Mouse (Mus musculus): Measurements from ENCODE around the gene Gm8947.
"Not testable (repeated sequence)": the region's sequence is repeated elsewhere in the genome, so short reads cannot be mapped to it uniquely, and the experiment has no call there.

The Gm8947 gene

DNA sequence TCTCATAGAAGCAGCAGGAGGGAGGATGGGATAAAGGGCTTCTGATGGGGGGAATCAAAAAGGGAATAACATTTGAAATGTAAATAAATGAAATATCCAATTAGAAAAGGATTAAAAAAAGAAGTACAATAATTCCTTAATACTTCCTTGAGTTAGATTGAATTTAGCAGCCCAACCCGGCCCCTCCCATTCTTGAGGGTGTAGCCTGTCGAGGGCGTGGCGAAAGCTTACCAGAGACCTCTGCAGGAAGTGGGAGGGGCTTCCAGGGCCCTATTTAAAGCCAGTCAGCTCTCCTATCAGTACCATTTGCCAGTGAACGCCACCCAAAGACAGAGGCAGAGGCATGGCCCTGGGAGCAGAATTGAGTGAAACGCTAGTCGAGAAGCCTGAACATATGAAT is at the start of gene Gm8947:
Gene Gm8947 (plus strand): TSS at position 302 of the 400 bp plus-strand sequence.
- not testable (repeated sequence) for DNase-seq (ENCODE audit: extremely low spot score)

DNA sequence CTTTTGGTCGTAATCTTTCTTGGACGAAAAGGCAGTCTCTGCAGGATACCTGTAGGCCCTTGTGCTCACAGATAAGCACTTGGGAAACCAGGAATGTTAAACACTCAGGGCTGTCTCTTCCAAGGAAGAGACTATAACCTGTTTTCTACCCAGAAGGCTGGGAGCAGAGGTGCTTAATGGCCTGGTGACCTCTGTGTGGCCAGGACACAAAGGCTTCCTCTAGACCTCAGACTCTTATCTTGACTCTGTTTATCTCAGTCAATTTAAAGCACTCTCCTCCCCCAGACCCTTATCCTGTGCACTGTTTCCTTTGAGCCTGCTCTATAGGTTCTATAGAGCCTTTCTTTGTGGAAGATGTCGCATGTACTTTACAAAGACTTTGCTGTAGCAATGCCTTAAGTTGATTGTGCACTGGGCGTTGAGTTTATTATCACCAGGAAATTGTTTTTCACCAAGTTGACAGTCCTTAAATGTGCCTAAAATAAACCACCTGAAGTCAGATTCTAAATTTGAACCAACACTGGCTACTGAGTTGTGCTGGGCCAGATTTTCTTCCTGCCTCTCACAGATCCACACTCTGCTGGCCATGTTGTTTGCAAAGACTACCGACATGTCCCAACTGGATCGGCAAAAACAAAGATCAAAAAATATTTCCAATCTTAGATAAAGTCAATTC is 47.6 kb upstream of the Gm8947 start:
- DNase-seq (ENCODE audit: extremely low spot score): no peak

DNA sequence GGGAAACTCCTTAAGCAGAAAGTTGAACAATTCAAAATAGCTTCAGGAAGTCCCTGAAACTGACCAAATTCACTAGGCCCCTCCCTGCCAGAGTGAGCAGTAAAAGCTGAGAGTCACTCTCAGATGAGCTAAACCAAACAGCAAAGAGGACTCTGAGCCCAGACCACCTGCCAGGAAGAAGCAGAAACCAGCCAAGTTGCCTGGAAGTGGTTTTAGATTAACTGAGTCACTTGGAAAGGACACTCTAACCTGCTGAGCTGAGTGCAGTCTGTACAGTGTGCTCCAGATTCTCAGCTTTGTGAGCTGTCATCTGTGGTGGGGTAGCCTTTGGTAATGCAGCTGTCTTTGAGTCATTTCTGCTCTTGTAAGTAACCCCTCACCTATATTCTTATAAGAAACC is 44.4 kb upstream of the Gm8947 start:
- DNase-seq (ENCODE audit: extremely low spot score): no peak

DNA sequence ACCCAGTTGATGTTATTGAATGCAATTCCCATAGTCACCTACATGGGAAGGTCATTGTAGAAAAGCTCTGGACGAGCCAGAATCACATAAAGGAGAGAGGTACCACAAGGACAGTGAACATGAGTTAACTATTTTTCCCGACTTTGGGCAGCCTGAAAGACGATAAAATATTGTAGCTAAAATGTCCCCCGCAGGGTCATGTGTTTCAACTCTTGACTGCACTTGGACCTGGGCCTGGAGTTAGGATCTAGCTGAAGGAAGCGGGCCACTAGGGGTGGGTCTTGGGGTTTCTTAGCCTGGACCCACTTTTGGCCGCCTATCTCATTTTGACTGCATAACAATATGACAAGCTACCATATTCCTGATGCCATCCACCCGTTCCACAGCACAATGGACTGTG is 42.0 kb upstream of the Gm8947 start:
- no peak for DNase-seq (ENCODE audit: extremely low spot score)

DNA sequence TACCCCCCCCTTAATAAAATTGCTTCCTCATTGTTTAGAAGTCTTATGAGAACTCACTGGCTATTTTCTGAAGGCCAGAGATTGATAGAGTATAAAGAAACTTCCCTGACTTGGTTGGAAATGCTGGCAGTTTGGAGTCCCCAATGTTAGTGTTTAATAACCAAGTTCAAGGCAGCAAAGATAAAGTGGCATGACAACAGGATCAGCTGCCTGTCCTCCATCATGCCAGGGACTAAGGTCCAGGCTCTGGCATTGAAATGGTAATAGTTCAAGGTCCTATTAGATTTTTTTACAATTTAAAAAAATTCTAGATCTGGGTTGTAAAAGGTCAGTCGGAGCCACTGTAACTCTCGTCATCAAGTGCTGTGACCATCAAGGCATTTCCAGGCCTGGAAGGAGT is 41.1 kb upstream of the Gm8947 start:
- DNase-seq (ENCODE audit: extremely low spot score): no peak

DNA sequence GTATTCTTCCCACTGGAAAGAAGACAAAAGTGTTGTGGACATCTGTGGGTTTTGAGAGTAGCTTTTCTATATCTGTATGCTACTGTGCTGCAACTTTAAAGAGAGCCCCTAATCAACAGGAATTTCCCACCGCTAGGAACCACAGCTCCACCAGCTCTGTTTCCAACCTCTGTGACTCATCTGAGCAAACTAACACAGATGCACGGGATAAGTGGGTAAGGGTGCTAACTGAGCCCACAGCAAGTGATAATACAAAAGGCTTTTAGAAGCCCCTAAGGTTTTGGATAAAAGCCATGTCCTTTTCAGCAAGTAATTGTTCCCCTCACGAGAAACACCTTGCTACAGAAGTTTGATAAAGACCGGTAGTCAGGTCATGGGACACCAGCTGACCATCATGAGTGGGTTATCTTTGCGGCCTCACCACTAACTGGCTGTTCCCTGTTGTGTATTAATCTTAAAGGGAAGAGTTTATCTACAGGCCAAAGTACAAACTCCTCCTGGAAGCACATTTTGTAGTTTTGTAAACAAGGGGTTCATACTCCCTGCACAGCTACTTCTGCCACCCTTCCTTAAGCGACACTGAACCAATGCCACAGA is 39.0 kb upstream of the Gm8947 start:
- DNase-seq (ENCODE audit: extremely low spot score): no peak

DNA sequence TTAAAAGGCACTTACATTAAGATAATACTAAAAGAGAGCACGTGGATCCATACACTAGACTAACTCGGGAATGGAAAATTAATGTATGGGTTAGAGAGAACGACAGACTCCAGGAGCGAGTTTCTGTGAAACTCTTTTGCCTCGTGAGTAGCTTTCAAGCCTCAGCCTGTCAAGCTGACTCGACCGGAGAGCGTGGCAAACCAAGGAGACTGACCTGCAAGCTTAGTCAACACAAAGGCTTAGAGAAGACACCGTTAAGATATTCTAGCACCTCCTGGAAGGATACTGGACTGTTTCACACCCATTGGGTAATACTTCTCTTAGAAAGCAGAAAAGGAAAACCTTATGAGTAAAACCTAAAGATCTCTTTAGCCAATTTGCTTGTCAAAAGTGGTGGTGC is 38.0 kb upstream of the Gm8947 start:
- not testable (repeated sequence) for DNase-seq (ENCODE audit: extremely low spot score)

DNA sequence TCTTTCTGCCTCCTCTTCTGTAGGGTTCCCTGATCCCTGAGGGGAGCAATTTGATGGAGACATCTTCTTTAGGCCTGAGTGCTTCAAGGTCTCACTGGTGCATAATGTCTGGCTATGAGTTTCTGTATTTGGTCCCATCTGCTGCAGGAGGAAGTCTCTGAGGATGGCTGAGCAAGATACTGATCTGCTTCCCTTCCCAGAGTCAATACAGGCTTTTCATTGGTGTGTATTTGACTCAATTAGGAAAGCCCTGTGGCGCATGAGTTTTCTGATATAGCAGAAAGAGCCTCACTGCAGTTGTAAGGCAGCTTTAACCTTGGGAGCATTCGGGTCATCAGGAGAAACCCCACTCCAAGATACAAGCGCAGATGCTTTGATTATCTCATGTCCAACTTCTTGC is 36.0 kb upstream of the Gm8947 start:
- DNase-seq (ENCODE audit: extremely low spot score): no peak

DNA sequence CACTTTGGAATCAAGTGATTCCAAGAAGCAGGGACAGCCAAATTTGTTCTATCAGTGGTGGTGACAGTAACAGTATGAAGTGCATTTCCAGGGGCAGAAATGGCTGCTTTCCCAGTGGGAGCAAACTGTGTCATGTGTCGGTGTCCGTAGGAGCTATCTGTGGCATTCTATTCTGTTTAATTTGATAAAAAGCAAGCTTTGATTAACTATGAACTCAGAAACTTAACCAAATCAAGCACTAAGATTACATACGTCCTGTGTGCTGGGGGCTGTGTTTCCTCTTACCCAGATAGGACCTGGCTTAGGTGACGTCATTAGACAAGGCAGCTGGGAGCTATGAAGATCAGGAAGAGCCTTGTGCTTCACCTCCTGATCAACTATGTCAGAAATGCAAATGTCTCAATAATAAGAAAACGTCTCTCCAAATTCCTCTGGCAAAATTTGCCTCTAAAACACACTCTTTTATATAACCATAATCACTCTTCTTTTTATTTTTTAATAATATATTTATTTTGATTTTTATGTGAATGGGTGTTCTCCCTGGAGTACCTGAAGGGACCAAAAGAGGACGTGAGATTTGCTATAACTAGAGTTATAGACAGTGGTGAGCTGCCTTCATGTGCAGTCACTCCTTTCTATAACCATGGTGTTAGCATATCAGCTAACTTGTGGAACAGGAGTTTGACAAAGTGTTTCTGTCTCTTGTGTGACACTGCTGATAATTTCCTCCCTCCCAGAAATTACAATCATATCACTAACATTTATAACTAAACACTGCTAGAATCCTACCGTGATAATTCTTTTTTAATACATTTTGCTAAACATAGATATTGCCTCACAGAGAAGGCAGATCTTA is 35.2 kb upstream of the Gm8947 start:
- no peak for DNase-seq (ENCODE audit: extremely low spot score)

DNA sequence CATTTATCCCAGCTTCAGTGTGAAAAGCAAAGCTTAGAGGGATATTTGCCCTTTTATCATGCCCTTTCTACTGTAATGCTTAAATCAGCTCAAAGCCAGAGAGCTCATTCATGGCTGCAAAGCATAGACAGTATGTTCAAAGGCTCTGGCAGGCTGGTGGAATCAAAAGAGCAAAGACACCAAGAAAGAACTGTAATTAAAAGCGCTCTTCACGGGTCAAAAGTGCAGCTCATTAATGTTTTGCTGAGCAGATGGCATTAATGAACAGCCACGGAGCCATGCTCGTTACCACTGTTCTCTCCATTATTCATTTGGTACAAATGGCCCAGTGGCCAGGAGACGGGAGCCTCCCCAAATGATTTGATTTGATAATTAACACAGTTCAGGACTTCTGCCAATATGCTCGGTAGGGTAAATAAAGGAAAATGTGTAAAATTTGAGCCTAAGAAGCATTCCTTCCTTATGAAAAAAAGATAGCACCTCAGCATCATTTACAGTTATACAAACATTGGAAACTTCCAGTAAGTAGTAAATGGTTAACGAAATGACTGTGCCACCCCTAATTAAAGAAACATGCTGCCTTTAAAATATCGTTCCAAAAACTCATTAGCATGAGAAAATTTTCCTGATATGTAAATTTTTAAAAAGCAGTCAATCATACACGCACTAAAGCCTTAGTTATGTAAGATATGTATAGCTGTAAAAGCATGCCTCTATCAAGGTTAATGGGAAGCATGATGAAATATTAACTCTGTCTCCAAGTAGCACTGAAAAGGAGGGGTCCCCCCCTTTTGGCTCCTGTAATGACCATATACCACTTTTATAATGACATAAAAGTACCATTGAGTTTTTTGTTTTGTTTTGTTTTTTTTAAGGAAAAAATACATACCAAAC is 34.0 kb upstream of the Gm8947 start:
- no peak for DNase-seq (ENCODE audit: extremely low spot score)

DNA sequence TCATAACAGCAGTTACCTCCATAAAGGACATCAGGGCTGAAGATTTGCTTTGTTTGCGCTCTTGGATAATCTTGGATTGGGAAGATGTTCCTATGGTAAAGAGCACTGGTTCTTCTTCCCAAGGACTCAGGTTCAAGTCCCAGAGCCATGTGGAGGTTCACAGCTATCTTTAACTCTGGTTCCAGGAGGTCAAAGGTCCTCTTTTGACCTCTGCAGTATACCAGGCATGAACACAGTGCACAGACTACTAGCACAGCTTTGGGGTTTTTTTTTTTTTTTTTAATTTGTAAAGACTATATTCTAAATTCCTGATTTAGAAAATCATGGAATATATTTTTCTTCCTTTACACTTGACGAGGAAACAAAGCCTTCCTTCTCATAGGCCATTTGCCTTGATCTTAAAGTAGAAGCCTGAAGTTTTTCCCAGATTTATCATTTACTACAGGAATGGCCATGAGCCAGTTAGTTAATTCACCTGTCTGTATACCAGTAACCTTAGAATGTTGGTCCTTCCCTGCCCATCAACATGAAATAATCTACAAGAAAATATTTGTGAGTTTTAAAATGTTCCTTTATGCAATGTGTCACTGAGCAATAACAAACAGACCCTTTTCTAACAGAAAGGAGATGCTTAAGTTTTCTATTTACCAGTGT is 33.2 kb upstream of the Gm8947 start:
- no peak for DNase-seq (ENCODE audit: extremely low spot score)

DNA sequence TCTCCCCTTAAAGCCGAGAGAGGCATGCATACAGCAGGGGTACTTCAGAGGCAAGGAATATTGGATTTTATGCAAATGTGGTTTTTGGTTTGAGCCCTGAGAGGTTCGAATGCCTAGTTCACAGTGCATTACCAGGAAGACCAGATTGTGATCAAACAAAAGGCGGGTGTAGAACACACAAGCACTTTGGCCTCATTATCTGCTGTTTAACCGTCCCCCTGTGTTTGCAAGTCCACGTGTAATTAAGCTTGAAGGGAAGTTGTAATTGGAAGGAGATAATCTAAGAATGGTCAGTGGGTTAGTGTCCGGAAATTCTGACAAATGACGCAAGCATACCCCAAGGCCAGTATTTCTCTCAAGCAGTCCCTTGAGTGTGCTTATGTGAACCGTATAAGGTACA is 26.1 kb upstream of the Gm8947 start:
- no peak for DNase-seq (ENCODE audit: extremely low spot score)

DNA sequence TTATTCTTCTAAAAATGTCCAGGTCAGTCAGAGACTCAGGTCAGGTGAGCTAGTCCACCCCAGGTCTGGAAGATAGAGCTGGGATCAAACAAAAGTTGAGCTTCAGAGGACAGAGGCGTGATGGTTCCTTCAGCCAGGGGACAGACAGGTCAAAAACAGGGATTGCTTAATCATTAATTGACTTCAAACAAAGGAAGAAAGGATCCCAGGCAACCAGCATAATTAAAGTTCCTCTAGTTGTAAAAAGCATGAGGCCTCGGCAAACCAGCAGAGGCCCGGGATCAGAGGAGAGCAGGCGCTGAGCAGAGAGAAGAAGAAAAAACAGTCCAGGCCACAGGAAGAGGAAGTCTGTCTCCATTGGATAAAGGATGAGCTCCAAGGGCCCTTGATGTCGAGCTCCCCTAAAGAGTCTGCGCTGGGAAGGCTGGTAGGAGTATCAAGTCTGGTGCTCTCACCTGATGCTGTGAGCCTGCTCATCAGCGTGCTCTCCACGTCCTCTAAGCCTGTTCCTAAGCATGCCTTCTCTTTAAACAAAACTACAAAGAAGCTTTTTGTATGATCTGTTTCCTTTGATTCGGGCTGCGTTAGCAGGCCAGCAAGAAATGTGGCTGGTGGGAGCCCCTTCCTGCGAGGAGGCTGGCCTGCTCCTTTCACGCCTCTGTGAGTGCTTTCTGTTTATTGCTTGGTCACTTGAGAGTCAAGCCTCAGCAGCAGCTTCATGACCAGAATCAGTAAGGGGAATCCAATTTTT is 24.7 kb upstream of the Gm8947 start:
- peak; percentile 33 for DNase-seq (ENCODE audit: extremely low spot score)

DNA sequence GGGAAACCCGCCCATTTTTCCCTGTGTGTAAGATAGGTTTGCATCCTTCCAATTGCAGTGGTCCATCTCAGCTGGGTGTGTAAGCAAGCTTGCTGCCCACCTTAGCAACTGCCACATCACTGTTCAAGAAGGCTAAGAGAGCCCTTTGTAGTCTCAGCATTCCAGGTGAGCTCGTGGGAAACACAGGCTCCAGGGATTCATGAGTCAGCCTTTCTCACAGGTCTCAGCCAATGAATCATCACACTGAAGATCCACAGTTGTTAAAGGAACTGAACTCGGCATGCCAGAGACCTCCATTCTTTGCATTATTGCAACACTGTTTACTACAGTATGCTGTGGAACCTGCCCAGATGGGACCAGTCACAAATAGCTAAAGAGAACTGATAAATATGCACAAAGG is 23.5 kb upstream of the Gm8947 start:
- no peak for DNase-seq (ENCODE audit: extremely low spot score)

DNA sequence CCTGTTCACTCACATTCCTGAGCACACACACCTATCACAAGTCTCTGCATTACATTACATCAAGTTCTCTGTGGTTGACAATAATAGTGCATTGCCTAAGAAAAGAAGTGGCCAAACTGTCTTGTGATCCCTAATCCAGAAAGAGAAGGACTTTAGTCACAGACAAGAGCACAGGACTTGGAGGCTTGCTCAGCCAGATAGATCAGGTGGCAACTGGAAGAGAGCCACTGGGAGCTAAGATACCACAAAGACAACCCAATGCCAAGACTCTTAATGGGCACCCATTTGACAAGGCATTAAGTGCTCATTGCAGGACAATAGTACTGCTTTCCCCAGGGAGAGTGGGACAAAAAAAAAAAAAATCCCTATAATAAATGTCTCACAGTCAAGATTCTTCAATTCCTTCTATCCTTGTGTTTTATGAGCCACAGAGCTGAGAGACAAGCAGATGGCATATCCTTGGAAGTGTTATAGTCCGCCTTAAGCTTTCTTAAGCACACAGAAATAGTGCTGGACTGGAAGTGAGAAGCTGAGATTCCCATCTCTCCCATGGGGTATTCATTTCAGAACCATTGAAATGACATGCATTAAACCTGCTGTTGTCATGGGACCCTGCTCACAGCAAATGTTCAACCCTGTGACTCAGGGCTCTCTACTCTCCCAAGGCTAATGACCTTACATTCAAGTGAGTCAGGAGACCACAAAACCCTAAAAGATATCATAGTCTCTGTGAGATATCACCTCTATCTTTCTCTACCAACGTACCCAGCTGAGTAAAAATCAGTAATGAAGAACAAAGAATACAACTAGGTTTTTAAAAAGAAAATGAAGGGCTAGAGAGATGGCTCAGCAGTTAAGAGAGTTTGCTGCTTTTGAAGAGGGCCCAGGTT is 20.4 kb upstream of the Gm8947 start:
- DNase-seq (ENCODE audit: extremely low spot score): no peak

DNA sequence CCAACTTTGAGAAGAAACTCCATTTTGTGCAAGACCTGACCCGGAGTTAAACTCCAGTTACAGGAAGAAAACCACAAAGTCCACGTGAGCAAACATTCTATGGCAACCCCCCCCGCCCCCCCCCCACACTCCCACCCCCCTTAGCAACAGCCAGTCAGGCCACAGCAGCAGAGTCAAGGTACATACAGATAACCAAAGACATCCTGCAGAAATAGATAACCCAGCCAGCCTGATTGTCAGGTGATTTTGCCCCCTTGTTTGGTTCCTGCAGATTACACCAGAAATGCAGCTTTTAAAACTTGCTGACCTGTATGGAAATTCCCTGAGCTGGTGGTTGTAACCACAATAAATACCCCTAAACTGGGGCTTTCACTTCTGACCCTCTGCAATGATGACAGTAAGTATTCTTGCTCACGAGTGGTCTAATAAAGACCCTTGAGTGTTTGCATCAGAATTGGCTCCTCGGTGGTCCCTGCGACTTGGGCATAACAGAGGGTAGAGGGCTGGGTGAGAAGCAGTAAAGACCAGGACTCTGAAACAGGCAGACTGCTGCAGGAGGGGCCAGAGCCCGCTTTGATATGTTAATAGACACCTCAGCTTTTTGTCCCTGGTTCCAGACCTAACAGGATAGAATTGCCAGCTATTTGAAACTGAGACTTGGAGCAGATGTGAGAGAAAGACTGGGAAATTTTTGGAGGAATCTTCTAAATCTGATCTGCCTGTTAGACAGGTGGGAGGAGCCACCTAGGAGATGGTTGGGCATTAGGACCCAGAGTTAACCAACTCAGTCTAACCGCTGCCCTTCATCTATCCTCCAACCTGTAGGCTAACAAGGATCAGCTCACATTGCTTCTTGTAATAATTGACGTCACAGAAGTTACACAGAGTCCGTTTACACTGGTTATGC is 14.9 kb upstream of the Gm8947 start:
- peak; percentile 55 for DNase-seq (ENCODE audit: extremely low spot score)

DNA sequence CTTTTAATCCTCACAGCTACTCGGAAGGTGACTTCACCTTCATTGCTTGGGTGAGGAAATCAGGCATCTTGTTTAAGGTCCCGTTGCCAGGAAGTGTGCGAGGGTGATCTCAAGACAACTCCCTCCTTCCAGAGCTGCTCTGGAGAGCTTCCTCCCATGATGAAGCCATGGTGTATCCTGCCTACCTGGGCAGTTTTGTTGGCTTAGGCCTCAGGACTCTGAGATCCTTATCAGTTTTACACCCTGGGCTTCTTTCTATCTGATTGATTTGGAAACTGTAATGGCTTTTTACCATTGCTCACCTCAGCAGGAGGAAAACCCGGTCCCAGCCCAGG is 14.3 kb upstream of the Gm8947 start:
- no peak for DNase-seq (ENCODE audit: extremely low spot score)

DNA sequence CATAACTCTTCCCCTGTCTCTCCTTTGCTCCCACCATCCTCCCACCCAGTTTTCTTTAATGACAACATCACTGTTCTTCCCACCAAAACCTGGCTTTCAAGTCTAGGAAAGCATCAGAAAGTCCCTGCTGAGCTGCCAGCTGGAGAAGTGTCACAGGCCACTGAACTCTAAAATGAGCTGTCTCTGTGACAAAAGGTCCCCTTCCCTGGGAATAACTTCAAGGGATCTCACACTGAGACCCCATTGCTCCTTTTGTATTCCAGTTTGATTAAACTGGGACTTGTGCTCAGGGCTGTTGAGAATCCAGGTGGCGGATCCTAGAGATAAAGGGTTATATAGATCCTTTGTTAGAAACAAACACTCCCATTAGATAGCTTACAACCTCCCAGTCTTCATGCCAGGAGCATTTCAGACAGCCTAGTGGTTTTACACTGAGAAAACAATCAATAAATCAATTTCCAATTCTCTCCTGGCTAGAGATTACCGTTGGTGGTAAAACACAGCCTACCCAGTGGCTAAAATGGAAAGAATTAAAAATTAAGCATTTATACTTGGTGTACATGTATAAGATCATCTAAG is 13.6 kb upstream of the Gm8947 start:
- peak; percentile 42 for DNase-seq (ENCODE audit: extremely low spot score)
